Mouse (Mus musculus) small intestine, adult 2 months (tissue): ENCODE data around the gene Atpaf2.

Experiments used
- CTCF ChIP-seq: fragments of 200-500 bp; IDR thresholded peaks from 2 replicates; pipeline ENCODE4 v1.5.1; 2012; ENCODE audit warnings: low read depth, mild to moderate bottlenecking, control low read depth, inconsistent platforms, low read length, moderate library complexity, mixed read lengths; ENCODE audit not compliant: insufficient replicate concordance, insufficient read length; ENCODE audit errors: extremely low read depth
- POLR2A ChIP-seq: fragments of 200-500 bp; IDR thresholded peaks from 2 replicates; pipeline ENCODE4 v1.6.1; 2012; ENCODE audit warnings: low read depth, mild to moderate bottlenecking, control low read depth, inconsistent platforms, low read length, moderate library complexity

DNA sequence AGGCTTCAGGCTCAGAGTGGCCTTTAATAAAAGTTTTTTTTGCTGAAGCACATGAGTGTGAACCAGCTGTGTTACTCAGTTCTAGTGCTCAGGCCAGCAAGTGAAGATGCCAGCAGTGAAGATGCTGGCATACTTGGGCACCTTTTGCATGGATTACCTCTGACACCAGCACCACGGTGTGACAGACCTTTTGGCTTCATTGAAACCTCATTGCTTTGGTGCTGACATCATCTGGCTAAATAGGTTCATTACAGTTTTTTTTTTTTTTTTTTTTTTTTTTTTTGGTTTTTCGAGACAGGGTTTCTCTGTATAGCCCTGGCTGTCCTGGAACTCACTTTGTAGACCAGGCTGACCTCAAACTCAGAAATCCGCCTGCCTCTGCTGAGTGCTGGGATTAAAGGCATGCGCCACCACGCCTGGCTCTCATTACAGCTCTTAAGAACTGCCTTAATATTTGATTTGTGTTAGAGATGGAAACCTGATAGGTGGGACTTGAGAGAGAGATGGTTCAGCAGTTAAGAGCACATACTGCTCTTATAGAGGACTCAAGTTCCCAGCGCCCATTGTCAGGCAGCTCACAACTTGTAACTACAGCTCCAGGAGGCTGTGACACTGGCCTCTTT is 3.9 kb upstream of the Atpaf2 start:
- TF ChIP-seq CTCF (no peak), POLR2A (no peak)
